Mouse (Mus musculus) ES-Bruce4 (cell line): ENCODE measurements at regions not wholly inside any gene's neighbourhood (a gene's known extent, or its start where the extent isn't known, plus 50 kb on each side); places are given as distances from the start of the nearest gene placed in this dataset.
A peak's percentile ranks its signal among the peaks of the same experiment; 100 is the strongest.

ENCODE experiments used
- H3K27ac ChIP-seq: 2 replicates; pipeline ENCODE4 v1.5.1; 2012; ENCODE audit warnings: low read length, inconsistent platforms; ENCODE audit not compliant: insufficient read depth
- H3K27me3 ChIP-seq: 2 replicates; pipeline ENCODE4 v1.6.1; 2012; ENCODE audit warnings: mild to moderate bottlenecking, low read length, inconsistent platforms; ENCODE audit not compliant: control insufficient read depth, poor library complexity, insufficient read depth, severe bottlenecking
- H3K36me3 ChIP-seq: 2 replicates; pipeline ENCODE4 v1.6.1; 2012; ENCODE audit warnings: inconsistent platforms, mild to moderate bottlenecking, low read length, moderate library complexity; ENCODE audit not compliant: control insufficient read depth, poor library complexity, insufficient read depth, severe bottlenecking
- H3K4me1 ChIP-seq: one replicate; pipeline ENCODE4 v1.8.1; 2011; ENCODE audit warnings: low read length; ENCODE audit not compliant: control insufficient read depth, insufficient read depth
- H3K4me3 ChIP-seq: 2 replicates; pipeline ENCODE4 v1.5.1; 2011; ENCODE audit warnings: low read depth, mild to moderate bottlenecking, low read length
- H3K9ac ChIP-seq: 2 replicates; pipeline ENCODE4 v1.6.1; 2012; ENCODE audit warnings: low read depth, mild to moderate bottlenecking, inconsistent platforms; ENCODE audit not compliant: poor library complexity, severe bottlenecking
- H3K9me3 ChIP-seq: replicated peaks from 2 replicates; pipeline ENCODE4 v1.6.1; 2012; ENCODE audit warnings: mild to moderate bottlenecking, low read length, inconsistent platforms; ENCODE audit not compliant: control insufficient read depth, poor library complexity, insufficient read depth, severe bottlenecking
- CTCF ChIP-seq: IDR thresholded peaks from one replicate; pipeline ENCODE4 v1.8.1; 2011; ENCODE audit warnings: low read depth, low read length
- EP300 ChIP-seq: IDR thresholded peaks from 2 replicates; pipeline ENCODE4 v1.6.1; 2011; ENCODE audit warnings: low read depth, low read length; ENCODE audit not compliant: insufficient read depth
- POLR2A ChIP-seq: IDR thresholded peaks from one replicate; pipeline ENCODE4 v1.8.1; 2011; ENCODE audit warnings: low read length; ENCODE audit not compliant: insufficient read depth

- Histone ChIP-seq H3K36me3 (no peaks in the 10 kb centered on the region), H3K4me3 (no peak overlapping the region), H3K27me3 (no peaks in the 10 kb centered on the region), H3K27ac (no peak overlapping the region), H3K9ac (no peak overlapping the region), H3K4me1 (peaks cover 8% of the 10 kb centered on the region), H3K9me3 (no peaks in the 10 kb centered on the region)
- no peak for TF ChIP-seq EP300
- peak; percentile 54 for TF ChIP-seq CTCF
Measured at GRCm38 (mm10) chr6:84425823-84426222, 167.9 kb downstream of the Cyp26b1 start.

- H3K27ac ChIP-seq = no peak overlapping the region
- no peak overlapping the region for H3K9ac ChIP-seq
- no peaks in the 10 kb centered on the region for H3K27me3 ChIP-seq
Measured at GRCm38 (mm10) chr6:84422946-84423345, 170.8 kb downstream of the Cyp26b1 start.

GRCm38 (mm10) chr6:84419691-84420090 is 174.0 kb downstream of the Cyp26b1 start:
- H3K36me3 ChIP-seq = no peaks in the 10 kb centered on the region
- TF ChIP-seq CTCF (no peak), EP300 (no peak), POLR2A (no peak)
- H3K27me3 ChIP-seq = no peaks in the 10 kb centered on the region
- H3K4me1 ChIP-seq = peaks cover 8% of the 10 kb centered on the region
- H3K9me3 ChIP-seq = no peaks in the 10 kb centered on the region
- no peak overlapping the region for H3K27ac ChIP-seq
- H3K4me3 ChIP-seq = no peak overlapping the region
- no peak overlapping the region for H3K9ac ChIP-seq

More at GRCm38 (mm10) chr6:84422946-84423345, 170.8 kb downstream of the Cyp26b1 start:
- Histone ChIP-seq H3K4me3 (no peak overlapping the region), H3K36me3 (no peaks in the 10 kb centered on the region), H3K9me3 (no peaks in the 10 kb centered on the region), H3K4me1 (peaks cover 8% of the 10 kb centered on the region)
- TF ChIP-seq POLR2A (no peak), CTCF (no peak), EP300 (no peak)

- H3K4me3 ChIP-seq = no peak overlapping the region
- no peaks in the 10 kb centered on the region for H3K27me3 ChIP-seq
- H3K36me3 ChIP-seq = no peaks in the 10 kb centered on the region
- no peak overlapping the region for H3K27ac ChIP-seq
- H3K9me3 ChIP-seq = no peaks in the 10 kb centered on the region
- peaks cover 8% of the 10 kb centered on the region for H3K4me1 ChIP-seq
- TF ChIP-seq CTCF (no peak), POLR2A (no peak), EP300 (no peak)
- H3K9ac ChIP-seq = no peak overlapping the region
Measured at GRCm38 (mm10) chr6:84419281-84419680, 174.4 kb downstream of the Cyp26b1 start.

GRCm38 (mm10) chr6:84416992-84417636 is 176.6 kb downstream of the Cyp26b1 start:
- H3K9ac ChIP-seq = no peak overlapping the region
- H3K36me3 ChIP-seq = no peaks in the 10 kb centered on the region
- H3K4me1 ChIP-seq = no peaks in the 10 kb centered on the region
- H3K9me3 ChIP-seq = no peaks in the 10 kb centered on the region
- H3K4me3 ChIP-seq = no peak overlapping the region
- H3K27me3 ChIP-seq = no peaks in the 10 kb centered on the region
- TF ChIP-seq EP300 (no peak), CTCF (no peak), POLR2A (no peak)
- H3K27ac ChIP-seq = no peak overlapping the region

- Histone ChIP-seq H3K4me1 (no peaks in the 10 kb centered on the region), H3K36me3 (no peaks in the 10 kb centered on the region), H3K27ac (no peak overlapping the region), H3K9ac (no peak overlapping the region), H3K27me3 (no peaks in the 10 kb centered on the region), H3K9me3 (no peaks in the 10 kb centered on the region), H3K4me3 (no peak overlapping the region)
- TF ChIP-seq POLR2A = no peak
Measured at GRCm38 (mm10) chr6:84414400-84414799, 179.3 kb downstream of the Cyp26b1 start.
